Mouse (Mus musculus) spleen, postnatal 10 days (tissue): ENCODE data around the gene Nudt19.
"Not testable (repeated sequence)": the region's sequence is repeated elsewhere in the genome, so short reads cannot be mapped to it uniquely, and the experiment has no call there.

Experiments
- DNase-seq, 2 experiments: peaks; one replicate each; pipeline ENCODE4 v3.0.0; 2021 to 2022; ENCODE audit warnings: low spot score in 2 of 2

The Nudt19 gene

GRCm38 (mm10) chr7:35565965-35566364, 9.9 kb upstream of the Nudt19 start:
- DNase-seq = not testable (repeated sequence)

- not testable (repeated sequence) for DNase-seq
Observed at GRCm38 (mm10) chr7:35564872-35565271, 8.8 kb upstream of the Nudt19 start.

GRCm38 (mm10) chr7:35564067-35564865, 8.2 kb upstream of the Nudt19 start:
- no peak for DNase-seq

- DNase-seq = no peak
Observed at GRCm38 (mm10) chr7:35563071-35563470, 7.0 kb upstream of the Nudt19 start.

- DNase-seq = peak in 1 of 2 experiments; percentile 14
Observed at GRCm38 (mm10) chr7:35559838-35560237, 3.7 kb upstream of the Nudt19 start.

GRCm38 (mm10) chr7:35558681-35559080, 2.6 kb upstream of the Nudt19 start:
- DNase-seq = no peak

- DNase-seq = peak in 1 of 2 experiments; percentile 17
Observed at GRCm38 (mm10) chr7:35557577-35557976, 1.5 kb upstream of the Nudt19 start.

GRCm38 (mm10) chr7:35556905-35557304, 801 bp upstream of the Nudt19 start:
- peak; percentile 36 to 59 for DNase-seq

GRCm38 (mm10) chr7:35555224-35556204, 590 bp downstream of the Nudt19 start:
- peak; percentile 85 to 88 for DNase-seq

- DNase-seq = peak; percentile 29 to 59
Observed at GRCm38 (mm10) chr7:35554605-35555175, 1.4 kb downstream of the Nudt19 start.

GRCm38 (mm10) chr7:35553751-35554604, 2.1 kb downstream of the Nudt19 start:
- peak; percentile 32 to 81 for DNase-seq

- peak in 1 of 2 experiments; percentile 69 for DNase-seq
Observed at GRCm38 (mm10) chr7:35545881-35546280, 10.2 kb downstream of the Nudt19 start.

GRCm38 (mm10) chr7:35537562-35537961, 18.5 kb downstream of the Nudt19 start, which contains the start of gene Tdrd12:
TSS of gene Tdrd12 (minus strand) at chr7:35537745.
- peak in 1 of 2 experiments; percentile 30 for DNase-seq

- no peak for DNase-seq
Observed at GRCm38 (mm10) chr7:35535750-35536512, 20.2 kb downstream of the Nudt19 start.

GRCm38 (mm10) chr7:35530544-35530943, 25.6 kb downstream of the Nudt19 start:
- not testable (repeated sequence) for DNase-seq

- DNase-seq = no peak
Observed at GRCm38 (mm10) chr7:35530026-35530425, 26.1 kb downstream of the Nudt19 start.

GRCm38 (mm10) chr7:35526795-35527194, 29.3 kb downstream of the Nudt19 start:
- no peak for DNase-seq

GRCm38 (mm10) chr7:35501995-35502394, 54.1 kb downstream of the Nudt19 start:
- peak in 1 of 2 experiments; percentile 12 for DNase-seq

- DNase-seq = no peak
Observed at GRCm38 (mm10) chr7:35497516-35497915, 58.6 kb downstream of the Nudt19 start.
